Mouse (Mus musculus) C2C12 (cell line): ENCODE results near the gene Sf3a1.

Experiments used
- CTCF ChIP-seq: IDR thresholded peaks from one replicate; pipeline ENCODE4 v1.5.1; 2011; ENCODE audit not compliant: control insufficient read depth, insufficient read depth, insufficient read length
- MYOG ChIP-seq: IDR thresholded peaks from one replicate; pipeline ENCODE4 v1.6.1; 2011; ENCODE audit not compliant: control insufficient read depth, insufficient read length; ENCODE audit errors: extremely low read depth

DNA sequence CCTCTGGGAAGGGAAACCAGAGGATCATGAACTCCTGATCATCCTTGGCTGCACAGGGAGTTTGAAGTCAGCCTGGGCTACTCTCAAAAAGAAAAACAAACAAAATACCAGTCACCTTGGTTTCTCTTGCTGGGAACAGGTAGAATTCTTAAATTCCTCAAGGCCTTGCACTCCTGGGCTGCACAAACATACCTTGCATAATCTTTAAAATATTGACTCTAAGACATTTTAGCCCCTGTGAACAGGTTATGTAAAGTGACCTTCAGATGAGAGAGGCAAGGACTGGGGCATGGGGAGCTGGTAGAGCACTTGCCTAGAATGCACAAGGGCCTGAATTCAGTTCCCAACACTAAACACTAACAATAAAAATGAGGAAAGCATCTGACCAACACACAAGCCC lies 18.6 kb upstream of the Sf3a1 start:
- TF ChIP-seq MYOG = no peak
- TF ChIP-seq CTCF = no peak
